Mouse (Mus musculus) lung, embryonic 15.5 days (tissue): ENCODE measurements at regions not wholly inside any gene's neighbourhood (a gene's known extent, or its start where the extent isn't known, plus 50 kb on each side); places are given as distances from the start of the nearest gene placed in this dataset. TPM values are rescaled to one million over a fixed set of nuclear protein-coding genes. Genes with fewer than 3 reads are reported as not detected.
A peak's percentile ranks its signal among the peaks of the same experiment; 100 is the strongest.

Experiments used
- ATAC-seq: fragments of 200-750 bp; cut with Nextera tagmentation; 2 replicates; pipeline ENCODE4 v1.8.0; 2017; ENCODE audit warnings: moderate number of reproducible peaks, borderline replicate concordance; ENCODE audit not compliant: low FRiP score, low TSS enrichment; ENCODE audit errors: extremely low read depth
- H3K27ac ChIP-seq: fragments of 300-500 bp; sonication (generic); 2 replicates; pipeline ENCODE4 v1.5.1; 2015; ENCODE audit warnings: moderate library complexity, mild to moderate bottlenecking, inconsistent platforms
- H3K27me3 ChIP-seq: fragments of 300-500 bp; sonication (generic); 2 replicates; pipeline ENCODE4 v1.6.1; 2015; ENCODE audit warnings: inconsistent platforms
- H3K36me3 ChIP-seq: fragments of 300-500 bp; sonication (generic); 2 replicates; pipeline ENCODE4 v1.6.1; 2015; ENCODE audit warnings: inconsistent platforms
- H3K4me1 ChIP-seq: fragments of 300-500 bp; sonication (generic); 2 replicates; pipeline ENCODE4 v1.6.1; 2015; ENCODE audit warnings: inconsistent platforms
- H3K4me2 ChIP-seq: fragments of 300-500 bp; sonication (generic); 2 replicates; pipeline ENCODE4 v1.6.1; 2015; ENCODE audit warnings: inconsistent platforms, mild to moderate bottlenecking, moderate library complexity
- H3K4me3 ChIP-seq: fragments of 300-500 bp; sonication (generic); 2 replicates; pipeline ENCODE4 v1.5.1; 2015; ENCODE audit warnings: mild to moderate bottlenecking, inconsistent platforms
- H3K9ac ChIP-seq: fragments of 300-500 bp; sonication (generic); 2 replicates; pipeline ENCODE4 v1.6.1; 2015; ENCODE audit warnings: inconsistent platforms
- H3K9me3 ChIP-seq: fragments of 300-500 bp; sonication (generic); 2 replicates; pipeline ENCODE4 v1.6.1; 2016; ENCODE audit warnings: inconsistent platforms
- WGBS: fragments of 180-500 bp; shearing (Covaris S2); methylation state at CpG from one replicate; pipeline ENCODE4 v1.1.7; 2015; 5-methylcytosine and 5-hydroxymethylcytosine counted together
- microRNA-seq: library from miRNA; unstranded; fragments of <30 nt; microRNA quantifications from one replicate; pipeline ENCODE4, GENCODE M21; 2016

DNA sequence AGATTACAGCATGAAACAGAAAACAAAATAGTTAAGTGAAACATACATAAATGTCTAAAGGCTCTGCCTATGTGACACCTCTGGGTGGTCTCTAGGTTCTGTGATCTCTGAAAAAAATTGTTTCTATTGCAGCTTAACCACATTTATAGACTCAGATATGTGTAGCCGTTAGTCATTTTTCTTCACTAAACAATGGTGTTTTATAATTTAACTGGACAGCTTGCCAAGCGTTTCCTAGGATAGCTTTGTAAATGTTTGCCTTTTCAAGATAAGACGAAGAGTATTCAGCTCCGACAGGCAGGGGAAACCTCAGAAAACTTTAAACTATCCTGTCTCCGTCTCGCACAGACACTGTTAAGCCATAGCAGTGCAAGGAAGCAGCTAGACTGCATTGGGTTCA lies 98.3 kb downstream of the Klhl6 start:
- Histone ChIP-seq H3K9me3 (peaks cover 6% of the 10 kb centered on the region; the same call in 1 of the 2 replicates), H3K4me2 (no peak overlapping the region), H3K36me3 (no peaks in the 10 kb centered on the region), H3K4me3 (no peak overlapping the region), H3K27ac (peak overlapping the region; percentile 62), H3K4me1 (peaks cover 4% of the 10 kb centered on the region; the same call in 1 of the 2 replicates), H3K27me3 (no peaks in the 10 kb centered on the region), H3K9ac (no peak overlapping the region)
- WGBS: 5% methylated on average over 6 of the region's 6 CpGs
- peak; percentile 91 for ATAC-seq

DNA sequence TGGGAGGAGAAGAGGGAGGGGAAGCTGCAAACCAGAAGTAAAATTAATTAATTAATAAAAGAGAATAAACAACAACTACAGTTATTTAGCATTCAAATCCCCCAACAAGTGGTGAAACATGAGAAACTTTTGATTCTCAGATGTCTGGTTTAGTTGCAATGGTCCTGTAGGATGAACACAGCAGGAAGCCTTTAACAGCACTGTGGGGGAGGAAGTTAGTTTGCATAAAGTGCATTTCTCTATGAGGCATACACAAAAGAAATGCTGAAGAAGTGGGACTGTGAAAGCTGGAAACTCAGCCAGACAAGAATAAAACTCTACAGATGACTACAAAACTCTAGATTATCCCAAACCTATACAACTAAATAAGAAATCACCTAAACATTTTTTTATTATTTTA lies 96.2 kb downstream of the Klhl6 start:
- Histone ChIP-seq H3K9ac (no peak overlapping the region), H3K4me1 (peaks cover 4% of the 10 kb centered on the region; the same call in 1 of the 2 replicates), H3K27me3 (no peaks in the 10 kb centered on the region), H3K36me3 (no peaks in the 10 kb centered on the region), H3K9me3 (peaks cover 6% of the 10 kb centered on the region; the same call in 1 of the 2 replicates), H3K27ac (no peak overlapping the region), H3K4me3 (no peak overlapping the region), H3K4me2 (no peak overlapping the region)
- no peak for ATAC-seq

DNA sequence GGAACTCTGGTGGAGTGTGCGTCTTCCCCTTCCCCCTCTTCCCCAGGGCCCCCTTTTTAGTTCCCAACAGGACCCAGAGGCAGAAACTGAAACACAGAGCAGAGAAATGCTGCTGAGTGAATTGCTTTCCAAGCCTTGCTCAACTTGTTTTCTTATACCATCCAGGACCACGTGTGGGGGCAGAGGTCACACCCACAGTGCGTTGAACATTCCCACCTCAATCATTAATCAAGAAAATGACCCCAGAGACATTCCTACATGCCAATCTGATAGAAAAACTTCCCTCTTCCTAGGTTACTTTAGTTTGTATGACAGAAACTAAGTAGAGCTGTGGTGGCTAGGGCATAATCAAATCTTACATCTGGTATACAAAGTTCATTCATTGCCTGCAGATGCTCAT lies 93.3 kb downstream of the Klhl6 start:
- Histone ChIP-seq H3K36me3 (no peaks in the 10 kb centered on the region), H3K9ac (no peak overlapping the region), H3K27me3 (no peaks in the 10 kb centered on the region), H3K4me2 (no peak overlapping the region), H3K9me3 (peaks cover 6% of the 10 kb centered on the region; the same call in 1 of the 2 replicates), H3K27ac (no peak overlapping the region), H3K4me3 (no peak overlapping the region), H3K4me1 (no peaks in the 10 kb centered on the region)
- WGBS: 22% methylated on average over 3 of the region's 3 CpGs
- ATAC-seq: no peak

DNA sequence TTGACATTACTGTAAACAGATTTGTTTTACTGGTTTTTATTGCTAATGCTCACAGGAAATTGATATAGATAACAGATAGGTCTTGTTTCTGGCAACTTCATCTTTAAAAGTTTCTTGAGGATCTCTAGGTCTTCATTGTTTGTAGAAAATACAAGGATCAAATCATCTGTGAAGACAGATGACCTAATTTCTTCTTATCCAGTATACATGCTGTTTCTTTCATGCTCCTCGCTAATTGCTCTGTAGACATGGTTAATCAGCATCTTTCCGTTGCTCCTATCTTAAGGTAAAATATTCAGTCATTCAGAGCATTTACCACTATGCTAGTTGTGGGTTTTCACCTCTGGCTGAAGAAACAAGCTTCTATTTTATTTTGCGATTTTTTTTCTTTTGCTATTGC lies 91.4 kb downstream of the Klhl6 start:
- 82% methylated on average over 3 of the region's 3 CpGs for WGBS
- H3K4me3 ChIP-seq: no peak overlapping the region
- H3K36me3 ChIP-seq: no peaks in the 10 kb centered on the region
- no peaks in the 10 kb centered on the region for H3K9me3 ChIP-seq
- H3K27ac ChIP-seq: no peak overlapping the region
- no peaks in the 10 kb centered on the region for H3K27me3 ChIP-seq
- no peaks in the 10 kb centered on the region for H3K4me1 ChIP-seq
- H3K9ac ChIP-seq: no peak overlapping the region
- no peak for ATAC-seq
- no peak overlapping the region for H3K4me2 ChIP-seq

DNA sequence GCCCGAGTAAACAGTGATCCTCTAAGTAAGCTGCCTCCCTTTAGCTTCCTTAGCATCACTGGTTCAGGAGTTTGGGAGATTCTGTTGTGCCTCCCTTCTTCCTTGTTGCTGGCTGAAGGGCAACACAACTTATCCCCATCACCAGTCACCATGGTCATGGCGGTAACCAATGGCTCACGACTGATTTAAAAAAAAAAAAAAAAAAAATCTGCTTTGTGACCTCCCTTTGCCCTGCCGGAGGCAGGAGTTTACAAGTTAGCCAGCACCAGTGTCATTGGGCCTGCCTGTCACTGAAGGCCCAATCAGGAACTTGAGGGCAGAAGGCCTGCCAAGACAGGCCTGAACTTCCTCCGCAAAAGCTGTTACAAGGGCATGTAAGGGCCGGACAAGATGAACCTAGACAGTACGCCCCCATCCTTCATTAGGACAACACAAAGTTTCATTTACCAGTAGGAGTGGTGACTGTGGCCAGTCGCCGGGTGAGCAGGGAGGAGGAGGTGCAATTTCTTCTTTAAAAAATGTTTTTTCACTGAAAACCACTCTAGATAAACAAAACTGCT lies 88.3 kb downstream of the Klhl6 start:
- no peaks in the 10 kb centered on the region for H3K4me1 ChIP-seq
- H3K27ac ChIP-seq: no peak overlapping the region
- no peak overlapping the region for H3K4me2 ChIP-seq
- H3K9ac ChIP-seq: no peak overlapping the region
- H3K4me3 ChIP-seq: no peak overlapping the region
- no peak for ATAC-seq
- no peaks in the 10 kb centered on the region for H3K27me3 ChIP-seq
- 76% methylated on average over 9 of the region's 9 CpGs for WGBS
- no peaks in the 10 kb centered on the region for H3K9me3 ChIP-seq
- no peaks in the 10 kb centered on the region for H3K36me3 ChIP-seq

Small RNAs in the stretch of these regions (microRNA-seq; reads per million reads assigned to microRNA genes)
- not detected for gene Gm27883
